Mouse (Mus musculus): ENCODE data around the gene 1700017N19Rik. TPM values are rescaled to one million over a fixed set of nuclear protein-coding genes. Genes with fewer than 3 reads are reported as not detected.

The 1700017N19Rik gene
- polyA plus RNA-seq, 1 experiment from 2014 or later = not detected

DNA sequence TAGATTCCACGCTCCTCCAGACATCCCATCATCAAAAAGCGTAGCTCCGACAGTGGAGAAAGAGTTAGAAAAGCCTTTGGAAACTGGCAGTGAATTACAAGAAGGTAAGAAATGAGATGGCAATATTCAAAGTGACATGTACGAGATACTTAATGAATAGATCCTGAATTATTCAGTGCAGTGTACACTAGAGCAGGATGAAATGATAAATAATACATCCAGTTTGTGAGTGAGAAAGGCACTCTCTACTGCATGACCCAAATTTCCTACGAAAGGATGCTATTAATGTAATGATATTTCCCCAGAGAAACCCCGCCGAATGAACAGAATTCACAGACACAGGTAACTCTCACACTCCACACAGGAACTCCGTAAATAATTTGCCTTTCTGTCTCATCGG is 13.2 kb downstream of the 1700017N19Rik start:
- Histone ChIP-seq H3K27me3 (no peaks in the 10 kb centered on the region), H3K9ac (no peak overlapping the region)
- 71% methylated on average over 9 of the region's 9 CpGs for WGBS (ENCODE audit: insufficient replicate concordance)

DNA sequence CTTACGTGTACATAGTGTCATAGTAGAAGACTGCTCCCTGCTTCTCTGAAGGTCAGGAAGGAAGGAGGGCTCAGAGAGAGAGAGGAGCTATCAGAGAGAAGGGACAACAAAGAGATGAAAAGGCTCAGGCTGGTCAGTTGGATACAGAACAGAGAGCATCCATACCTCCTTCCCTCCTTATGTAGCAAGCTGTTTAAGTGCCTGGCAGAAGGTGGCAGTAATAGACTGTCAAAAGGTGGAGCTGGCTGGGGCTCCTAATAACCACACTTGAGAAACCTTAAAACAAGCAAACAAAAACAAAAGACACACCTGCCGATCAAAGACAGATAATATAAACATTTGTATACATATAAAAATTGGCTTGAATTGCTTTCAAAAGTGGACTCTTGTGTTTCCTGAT is 14.0 kb downstream of the 1700017N19Rik start:
- no peaks in the 10 kb centered on the region for H3K9me3 ChIP-seq (replicated peaks)
- no peak for ATAC-seq (ENCODE audit: insufficient read depth)
- no peaks in the 10 kb centered on the region for H3K4me1 ChIP-seq (replicated peaks)
- H3K27ac ChIP-seq (replicated peaks) = no peak overlapping the region
- H3K4me2 ChIP-seq = no peak overlapping the region
- no peak overlapping the region for H3K9ac ChIP-seq
- no peaks in the 10 kb centered on the region for H3K36me3 ChIP-seq (replicated peaks)
- WGBS (ENCODE audit: insufficient replicate concordance) = 63% methylated on average over 2 of the region's 2 CpGs
- no peak overlapping the region for H3K4me3 ChIP-seq (replicated peaks)
- H3K27me3 ChIP-seq = no peaks in the 10 kb centered on the region

More for the DNA sequence above, 13.2 kb downstream of the 1700017N19Rik start:
- Histone ChIP-seq H3K4me2 (no peak overlapping the region), H3K4me1 (replicated peaks) (no peaks in the 10 kb centered on the region), H3K4me3 (replicated peaks) (no peak overlapping the region), H3K36me3 (replicated peaks) (no peaks in the 10 kb centered on the region), H3K9me3 (replicated peaks) (no peaks in the 10 kb centered on the region), H3K27ac (replicated peaks) (no peak overlapping the region)
- ATAC-seq (ENCODE audit: insufficient read depth) = no peak

DNA sequence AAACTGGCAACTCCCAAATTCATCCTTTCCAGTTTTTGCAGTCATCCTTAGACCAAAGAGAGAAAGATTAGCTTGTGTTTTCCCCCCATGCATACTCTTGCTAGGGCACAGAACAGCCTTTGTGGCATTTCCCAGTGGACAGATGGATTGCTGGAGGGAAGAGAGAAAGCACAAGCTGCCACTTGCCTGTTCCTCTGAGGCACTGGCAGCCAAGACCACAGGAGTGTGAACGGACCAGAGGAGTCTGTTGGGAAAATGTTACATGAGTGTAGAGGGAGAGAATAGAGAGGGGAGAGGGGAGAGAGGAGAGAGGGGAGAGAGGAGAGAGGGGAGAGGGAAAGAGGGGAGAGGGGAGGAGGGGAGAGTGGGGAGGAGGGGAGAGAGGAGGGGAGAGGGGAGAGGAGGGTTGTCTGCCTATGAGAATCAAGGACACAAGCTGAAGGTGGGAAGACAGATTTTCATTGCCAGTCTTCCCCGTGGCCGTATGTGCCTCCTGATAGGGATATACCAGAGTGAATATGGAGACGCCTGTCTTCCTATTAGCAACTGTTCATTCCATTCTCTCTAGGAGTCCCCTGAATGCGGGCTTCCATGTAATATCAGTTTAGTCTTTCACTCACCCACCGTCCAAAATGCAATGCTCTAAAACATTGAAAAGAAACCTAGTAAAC is 27.1 kb downstream of the 1700017N19Rik start:
- 58% methylated on average over 6 of the region's 6 CpGs for WGBS (ENCODE audit: insufficient replicate concordance)
- no peak overlapping the region for H3K27ac ChIP-seq (replicated peaks)
- no peaks in the 10 kb centered on the region for H3K36me3 ChIP-seq (replicated peaks)
- ATAC-seq (ENCODE audit: insufficient read depth) = no peak
- no peak overlapping the region for H3K9ac ChIP-seq
- H3K4me1 ChIP-seq (replicated peaks) = no peaks in the 10 kb centered on the region
- H3K27me3 ChIP-seq = no peaks in the 10 kb centered on the region
- no peak overlapping the region for H3K4me2 ChIP-seq
- H3K9me3 ChIP-seq (replicated peaks) = no peaks in the 10 kb centered on the region
- H3K4me3 ChIP-seq (replicated peaks) = no peak overlapping the region

GRCm38 (mm10) chr10:100619474-100619873 is 29.2 kb downstream of the 1700017N19Rik start:
- no peaks in the 10 kb centered on the region for H3K36me3 ChIP-seq (replicated peaks)
- WGBS (ENCODE audit: insufficient replicate concordance) = 76% methylated on average over 7 of the region's 7 CpGs
- no peak for ATAC-seq (ENCODE audit: insufficient read depth)

GRCm38 (mm10) chr10:100620040-100620439 is 29.8 kb downstream of the 1700017N19Rik start:
- H3K27ac ChIP-seq (replicated peaks) = no peak overlapping the region

More at GRCm38 (mm10) chr10:100619474-100619873, 29.2 kb downstream of the 1700017N19Rik start:
- H3K4me3 ChIP-seq (replicated peaks) = no peak overlapping the region
- H3K4me1 ChIP-seq (replicated peaks) = no peaks in the 10 kb centered on the region
- no peaks in the 10 kb centered on the region for H3K27me3 ChIP-seq
- no peaks in the 10 kb centered on the region for H3K9me3 ChIP-seq (replicated peaks)
- no peak overlapping the region for H3K9ac ChIP-seq
- no peak overlapping the region for H3K27ac ChIP-seq (replicated peaks)
- H3K4me2 ChIP-seq = no peak overlapping the region

DNA sequence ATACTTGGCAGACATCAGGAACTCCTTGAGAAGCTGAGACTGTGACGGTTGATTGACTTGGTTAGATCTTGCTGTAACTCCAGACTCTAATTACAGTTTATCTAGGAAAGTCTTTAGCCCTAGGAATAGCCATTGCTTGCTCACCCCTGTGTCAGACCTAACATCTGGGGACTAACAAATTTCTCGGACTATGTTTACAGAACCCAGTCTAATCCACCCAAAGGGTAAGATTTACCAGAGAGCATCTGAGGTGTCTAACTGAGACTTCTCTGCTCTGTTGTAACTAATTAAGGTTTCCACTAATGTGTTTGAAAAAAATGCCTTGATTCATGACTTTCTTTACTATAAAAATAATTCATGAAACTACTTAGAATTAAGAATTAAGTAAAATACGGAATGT is 32.2 kb downstream of the 1700017N19Rik start:
- H3K27me3 ChIP-seq = no peaks in the 10 kb centered on the region
- H3K27ac ChIP-seq (replicated peaks) = no peak overlapping the region
- no peak overlapping the region for H3K9ac ChIP-seq
- WGBS (ENCODE audit: insufficient replicate concordance) = 55% methylated on average over 3 of the region's 3 CpGs
- no peak for ATAC-seq (ENCODE audit: insufficient read depth)
- no peaks in the 10 kb centered on the region for H3K4me1 ChIP-seq (replicated peaks)
- no peaks in the 10 kb centered on the region for H3K36me3 ChIP-seq (replicated peaks)
- H3K4me2 ChIP-seq = no peak overlapping the region
- no peak overlapping the region for H3K4me3 ChIP-seq (replicated peaks)
- H3K9me3 ChIP-seq (replicated peaks) = no peaks in the 10 kb centered on the region

More at GRCm38 (mm10) chr10:100620040-100620439, 29.8 kb downstream of the 1700017N19Rik start:
- no peak overlapping the region for H3K9ac ChIP-seq
- H3K4me2 ChIP-seq = no peak overlapping the region
- no peak for ATAC-seq (ENCODE audit: insufficient read depth)
- WGBS (ENCODE audit: insufficient replicate concordance) = 74% methylated on average over 12 of the region's 12 CpGs
- no peaks in the 10 kb centered on the region for H3K4me1 ChIP-seq (replicated peaks)
- no peaks in the 10 kb centered on the region for H3K9me3 ChIP-seq (replicated peaks)
- no peak overlapping the region for H3K4me3 ChIP-seq (replicated peaks)
- no peaks in the 10 kb centered on the region for H3K27me3 ChIP-seq
- no peaks in the 10 kb centered on the region for H3K36me3 ChIP-seq (replicated peaks)

GRCm38 (mm10) chr10:100629762-100630438 is 39.6 kb downstream of the 1700017N19Rik start:
- no peak for ATAC-seq (ENCODE audit: insufficient read depth)
- H3K4me3 ChIP-seq (replicated peaks) = no peak overlapping the region

DNA sequence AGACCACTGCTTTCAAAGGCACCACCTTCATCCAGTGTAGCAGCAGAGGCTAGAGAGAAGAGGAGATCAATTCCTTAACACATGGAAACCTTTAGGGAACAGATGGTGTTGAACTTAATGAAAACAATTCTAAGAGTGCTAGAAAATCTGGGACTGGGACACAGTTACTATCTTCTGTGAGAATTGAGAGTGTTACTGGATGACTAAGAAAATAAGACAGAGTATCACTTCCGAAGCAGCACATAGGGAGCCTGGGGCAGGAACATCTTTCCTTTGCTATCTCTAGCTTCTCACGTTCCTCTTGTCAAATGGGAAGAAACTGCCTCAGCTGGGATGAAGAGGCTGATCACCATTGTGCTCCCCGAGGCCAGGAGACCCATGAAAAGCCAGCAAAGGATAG is 52.6 kb downstream of the 1700017N19Rik start:
- 51% methylated on average over 3 of the region's 3 CpGs for WGBS (ENCODE audit: insufficient replicate concordance)
- Histone ChIP-seq H3K27me3 (no peaks in the 10 kb centered on the region), H3K9me3 (replicated peaks) (no peaks in the 10 kb centered on the region), H3K9ac (no peak overlapping the region), H3K4me2 (no peak overlapping the region), H3K27ac (replicated peaks) (no peak overlapping the region), H3K4me3 (replicated peaks) (no peak overlapping the region), H3K36me3 (replicated peaks) (no peaks in the 10 kb centered on the region), H3K4me1 (replicated peaks) (no peaks in the 10 kb centered on the region)
- ATAC-seq (ENCODE audit: insufficient read depth) = no peak

More at GRCm38 (mm10) chr10:100629762-100630438, 39.6 kb downstream of the 1700017N19Rik start:
- H3K4me1 ChIP-seq (replicated peaks) = no peaks in the 10 kb centered on the region; the same call in 1 of the 2 replicates
- no peaks in the 10 kb centered on the region for H3K36me3 ChIP-seq (replicated peaks)
- H3K27me3 ChIP-seq = no peaks in the 10 kb centered on the region
- WGBS (ENCODE audit: insufficient replicate concordance) = 20% methylated on average over 20 of the region's 20 CpGs
- H3K4me2 ChIP-seq = peak overlapping the region; percentile 9
- no peak overlapping the region for H3K9ac ChIP-seq
- H3K27ac ChIP-seq (replicated peaks) = no peak overlapping the region
- H3K9me3 ChIP-seq (replicated peaks) = no peaks in the 10 kb centered on the region

GRCm38 (mm10) chr10:100645331-100645935 is 55.1 kb downstream of the 1700017N19Rik start:
- no peak for ATAC-seq (ENCODE audit: insufficient read depth)
- no peaks in the 10 kb centered on the region for H3K36me3 ChIP-seq (replicated peaks)
- 69% methylated on average over 4 of the region's 4 CpGs for WGBS (ENCODE audit: insufficient replicate concordance)
- no peak overlapping the region for H3K27ac ChIP-seq (replicated peaks)
- no peak overlapping the region for H3K4me3 ChIP-seq (replicated peaks)
- H3K9ac ChIP-seq = no peak overlapping the region
- H3K4me2 ChIP-seq = no peak overlapping the region
- no peaks in the 10 kb centered on the region for H3K4me1 ChIP-seq (replicated peaks)
- no peaks in the 10 kb centered on the region for H3K27me3 ChIP-seq
- H3K9me3 ChIP-seq (replicated peaks) = no peaks in the 10 kb centered on the region

DNA sequence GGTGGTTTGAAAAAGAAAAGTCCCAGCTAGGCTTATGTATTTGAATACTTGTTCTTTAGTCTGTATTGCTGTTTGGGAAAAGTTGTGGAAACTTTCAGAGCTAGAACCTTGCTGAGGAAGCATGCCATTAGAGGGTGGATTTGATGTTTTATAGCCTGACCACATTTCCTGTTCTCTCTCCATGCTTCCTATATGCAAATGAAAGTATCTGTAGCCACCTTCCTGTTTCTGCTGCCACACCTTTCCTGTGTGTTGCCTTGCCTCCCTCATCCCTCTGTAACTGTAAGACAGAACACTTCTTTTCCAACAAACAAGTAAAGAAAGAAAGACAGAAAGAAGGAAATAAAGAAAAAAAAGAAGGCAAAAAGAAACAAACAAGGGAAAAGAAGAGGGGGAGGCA is 63.9 kb downstream of the 1700017N19Rik start:
- Histone ChIP-seq H3K9ac (no peak overlapping the region), H3K9me3 (replicated peaks) (no peaks in the 10 kb centered on the region), H3K4me2 (no peak overlapping the region), H3K4me3 (replicated peaks) (no peak overlapping the region), H3K27ac (replicated peaks) (no peak overlapping the region), H3K36me3 (replicated peaks) (no peaks in the 10 kb centered on the region), H3K4me1 (replicated peaks) (no peaks in the 10 kb centered on the region), H3K27me3 (no peaks in the 10 kb centered on the region)
- ATAC-seq (ENCODE audit: insufficient read depth) = no peak

- ATAC-seq (ENCODE audit: insufficient read depth) = no peak
- H3K9me3 ChIP-seq (replicated peaks) = no peaks in the 10 kb centered on the region
- H3K4me1 ChIP-seq (replicated peaks) = no peaks in the 10 kb centered on the region
- no peak overlapping the region for H3K9ac ChIP-seq
- 58% methylated on average over 2 of the region's 2 CpGs for WGBS (ENCODE audit: insufficient replicate concordance)
- no peak overlapping the region for H3K4me3 ChIP-seq (replicated peaks)
- no peaks in the 10 kb centered on the region for H3K36me3 ChIP-seq (replicated peaks)
- H3K27ac ChIP-seq (replicated peaks) = no peak overlapping the region
- H3K4me2 ChIP-seq = no peak overlapping the region
- no peaks in the 10 kb centered on the region for H3K27me3 ChIP-seq
Measured at GRCm38 (mm10) chr10:100661970-100662590, 71.8 kb downstream of the 1700017N19Rik start.

Measured in liver, embryonic 15.5 days (tissue).